Mouse (Mus musculus) heart, postnatal 0 days (tissue): ENCODE measurements around the gene Wnt11.

Experiments used
- CTCF ChIP-seq: IDR thresholded peaks from 2 replicates; pipeline ENCODE4 v1.5.1; 2016; ENCODE audit warnings: antibody characterized with exemption, control low read depth, low read depth
- EP300 ChIP-seq: IDR thresholded peaks from 2 replicates; pipeline ENCODE4 v1.6.1; 2016; ENCODE audit warnings: antibody characterized with exemption, low read depth

DNA sequence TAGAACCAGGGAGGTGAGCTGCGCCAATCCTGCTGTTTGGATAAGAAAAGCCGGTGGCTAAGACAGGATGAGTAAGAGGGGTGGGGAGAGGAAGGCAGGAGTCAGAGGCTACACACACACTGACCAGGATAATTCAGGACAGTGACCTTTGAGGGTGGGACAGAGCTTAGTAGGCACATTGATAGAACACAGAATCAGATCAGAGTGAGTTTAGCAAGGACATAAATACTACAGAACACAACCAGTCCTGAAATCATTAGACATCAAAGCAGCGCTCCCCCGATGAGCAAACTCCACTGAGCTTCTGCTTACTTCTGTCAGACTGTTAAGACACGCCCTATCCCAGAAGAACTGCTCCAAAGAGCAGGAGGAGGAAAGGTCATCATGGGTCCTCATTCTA, 69.0 kb downstream of the Wnt11 start:
- TF ChIP-seq CTCF: no peak
- TF ChIP-seq EP300: no peak
